Mouse (Mus musculus) urinary bladder, postnatal 10 days (tissue): ENCODE measurements at regions not wholly inside any gene's neighbourhood (a gene's known extent, or its start where the extent isn't known, plus 50 kb on each side); places are given as distances from the start of the nearest gene placed in this dataset.

Experiments
- DNase-seq: peaks from one replicate; pipeline ENCODE4 v3.0.0; 2022; ENCODE audit warnings: low spot score

DNA sequence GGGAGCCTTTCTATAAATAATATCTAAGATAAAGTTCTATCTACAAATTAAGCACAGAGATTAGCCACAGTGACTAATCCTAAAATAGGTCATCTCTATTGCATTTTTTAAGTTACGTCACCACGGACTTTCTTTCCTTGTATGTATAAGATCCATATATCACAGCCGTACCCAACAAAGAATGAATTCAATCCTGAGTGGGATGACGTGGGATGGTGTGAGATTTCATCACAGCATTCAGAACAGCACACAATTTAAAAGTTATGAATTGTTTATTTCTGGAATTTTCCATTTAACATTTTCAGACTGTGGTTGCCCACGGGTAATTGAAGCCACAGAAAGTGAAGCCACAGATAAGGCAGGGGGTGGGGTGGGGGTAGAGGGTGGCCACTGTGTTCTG, 129.0 kb upstream of the Dynlrb2 start:
- no peak for DNase-seq

DNA sequence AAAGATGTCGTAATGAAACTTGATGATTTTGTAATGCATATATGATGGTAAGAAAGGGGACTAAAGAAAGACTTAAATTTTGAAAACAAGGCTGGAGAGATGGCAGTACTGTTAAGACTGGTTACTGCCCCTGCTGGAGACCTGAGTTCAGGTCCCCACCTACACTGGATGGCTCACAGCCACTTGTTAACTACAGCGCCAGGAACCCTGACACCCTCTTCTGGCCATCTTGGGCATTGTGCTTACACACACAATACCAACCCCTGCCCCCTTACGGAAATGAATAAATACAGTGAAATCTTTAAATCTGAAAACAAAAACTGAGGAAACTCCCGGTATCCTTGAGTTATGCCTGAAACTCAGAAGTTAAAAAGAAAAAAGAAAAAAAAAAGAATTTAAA, 131.7 kb upstream of the Dynlrb2 start:
- DNase-seq: no peak

DNA sequence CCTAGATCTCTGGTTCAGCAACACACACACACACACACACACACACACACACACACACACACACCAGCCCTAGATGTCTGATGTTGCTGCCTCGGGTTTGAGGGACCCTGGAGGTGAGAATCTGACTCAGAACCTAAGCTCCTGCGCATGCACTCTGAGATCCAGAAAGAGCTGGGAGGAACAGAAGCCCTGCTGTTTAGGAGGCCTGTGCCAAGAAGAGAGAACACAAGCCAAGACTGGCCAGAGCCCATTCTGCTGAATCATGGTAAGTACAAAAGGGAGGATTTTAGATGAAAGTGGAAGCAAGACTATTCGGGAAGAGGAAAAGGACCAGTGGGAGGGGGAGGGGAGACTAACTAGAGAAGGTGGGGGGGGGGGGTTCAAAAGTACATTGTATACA, 132.2 kb upstream of the Dynlrb2 start:
- DNase-seq: no peak

DNA sequence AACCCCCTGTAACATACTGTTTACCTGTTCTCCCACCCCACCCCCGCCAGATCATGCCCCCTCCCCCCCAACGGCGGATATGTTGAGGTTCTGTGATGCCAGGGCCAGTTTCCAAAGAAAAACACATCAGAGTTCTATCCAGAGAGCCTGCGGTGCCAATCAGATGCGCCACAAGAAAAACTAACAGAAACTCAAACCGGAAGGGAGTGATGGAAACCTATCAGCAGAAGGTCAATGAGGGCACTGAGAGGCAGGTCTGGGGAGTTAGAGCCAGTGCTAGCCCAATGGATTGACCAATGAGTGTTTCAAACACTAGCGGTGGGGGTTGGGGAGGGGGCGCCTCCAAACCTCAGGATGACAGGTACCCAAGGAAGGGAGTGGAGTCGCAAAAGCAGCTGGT, 132.7 kb upstream of the Dynlrb2 start:
- DNase-seq: no peak

DNA sequence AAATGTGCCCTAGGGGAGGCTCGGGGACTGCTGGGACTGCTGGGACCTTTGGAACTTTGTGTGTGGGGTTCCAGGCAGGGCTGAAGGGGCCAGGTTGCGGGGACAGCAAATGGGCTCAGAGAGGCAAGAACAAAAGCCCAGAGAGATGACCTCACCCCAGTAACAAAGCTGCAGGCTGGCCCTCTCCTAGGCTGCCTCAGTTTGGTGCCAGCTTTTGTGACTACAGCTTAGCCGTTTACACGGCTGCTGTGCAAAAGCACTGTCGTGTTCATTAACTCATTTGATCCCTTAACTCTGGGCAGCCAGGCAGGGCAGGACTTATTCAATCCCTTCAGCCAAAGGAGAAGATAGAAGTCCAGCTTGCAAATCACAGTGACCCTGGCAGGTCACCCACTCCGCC, 137.3 kb upstream of the Dynlrb2 start:
- DNase-seq: no peak

DNA sequence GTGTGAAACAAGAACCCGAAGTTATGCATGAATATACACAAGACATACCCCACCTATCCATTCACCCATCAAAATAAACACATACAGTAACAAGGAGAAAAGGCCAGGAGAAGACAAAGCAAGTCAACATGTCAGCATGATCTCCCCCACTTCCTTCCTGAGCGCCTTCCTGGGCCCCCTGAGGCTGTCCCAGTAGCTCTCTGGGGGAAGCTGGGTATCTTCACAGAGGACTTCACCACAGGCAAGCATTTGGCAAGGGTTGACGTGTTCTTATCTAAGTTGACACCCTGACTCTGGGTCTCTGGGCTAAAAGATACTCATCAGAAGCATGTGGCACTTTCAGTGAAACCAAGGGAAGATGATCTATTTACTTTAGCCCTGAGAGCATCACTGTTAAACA, 138.1 kb upstream of the Dynlrb2 start:
- DNase-seq: no peak

DNA sequence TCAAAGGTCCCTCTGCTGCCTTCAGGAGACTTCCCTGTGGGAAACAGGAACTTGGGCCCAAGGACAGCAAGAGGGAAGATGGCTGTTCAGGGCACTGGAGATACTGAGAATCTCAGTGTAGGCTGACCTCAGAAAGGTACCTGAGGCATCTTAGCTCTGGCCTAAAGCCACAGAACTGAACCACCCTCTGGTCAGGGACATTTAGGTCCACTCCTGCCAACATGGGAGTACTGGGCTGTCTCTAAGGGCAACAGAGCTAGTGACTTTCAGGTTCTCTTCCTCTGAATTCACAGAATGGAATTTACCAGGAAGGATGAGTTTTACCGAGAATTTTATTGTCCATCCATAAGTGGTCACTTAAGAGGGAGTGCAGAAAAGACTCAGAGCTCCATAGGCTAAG, 140.0 kb upstream of the Dynlrb2 start:
- no peak for DNase-seq

DNA sequence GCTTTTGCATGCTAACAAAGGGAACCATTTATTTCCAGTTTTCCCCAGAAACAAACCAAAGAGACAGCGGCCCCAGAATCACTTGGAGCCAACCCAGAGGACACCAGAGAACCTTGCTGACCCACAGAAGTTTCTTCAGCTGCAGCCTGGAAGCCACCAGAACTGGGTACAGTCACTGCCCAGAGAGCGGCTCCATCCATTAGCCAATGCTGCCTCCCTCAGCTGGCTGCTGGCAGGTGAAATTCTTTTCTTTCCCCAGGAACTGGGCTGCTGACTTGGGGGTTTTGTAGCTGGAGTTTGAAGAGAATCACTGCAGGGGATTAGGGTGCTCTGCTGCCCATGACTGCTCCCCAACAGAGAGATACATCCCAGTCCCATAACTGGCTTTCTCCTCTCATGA, 140.6 kb upstream of the Dynlrb2 start:
- DNase-seq: no peak

DNA sequence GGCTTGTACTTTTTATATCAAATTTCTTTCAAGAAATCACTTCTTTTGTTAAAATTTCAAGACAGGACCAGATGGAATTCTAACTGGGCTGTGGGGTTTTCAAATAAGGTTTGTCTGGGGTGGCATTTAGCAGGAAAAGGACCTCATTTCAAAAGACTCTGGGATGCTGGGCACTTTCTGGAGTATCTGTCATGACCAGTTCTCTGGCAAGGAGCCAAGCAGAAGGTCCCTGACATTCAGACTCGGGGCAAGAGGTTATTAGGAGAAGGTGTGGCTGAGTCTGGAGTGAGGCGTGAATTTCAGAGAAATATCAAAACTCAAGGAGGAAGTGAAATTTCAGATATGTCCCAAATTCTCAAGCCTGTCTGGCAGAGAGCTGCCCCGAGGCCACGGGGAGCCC, 142.4 kb upstream of the Dynlrb2 start:
- no peak for DNase-seq

DNA sequence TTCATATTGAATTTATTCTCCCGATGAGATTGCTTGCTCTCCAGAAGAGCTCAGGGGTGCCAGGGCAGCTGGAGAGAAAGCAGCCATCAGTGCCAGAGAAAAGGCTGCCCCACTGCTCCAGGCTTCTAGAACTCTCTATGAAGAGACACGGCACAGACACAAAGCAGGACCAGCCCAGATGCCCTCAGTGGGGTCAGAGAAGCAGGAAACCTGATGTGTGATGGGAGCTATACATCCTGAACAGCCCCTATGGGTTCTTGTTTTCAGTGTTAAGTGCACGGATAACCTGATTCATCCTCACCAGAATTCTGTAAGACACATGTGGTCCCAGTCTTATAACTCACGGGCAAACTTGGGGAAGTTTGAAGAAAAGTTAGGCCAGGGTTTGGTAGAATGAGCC, 145.0 kb upstream of the Dynlrb2 start:
- no peak for DNase-seq

DNA sequence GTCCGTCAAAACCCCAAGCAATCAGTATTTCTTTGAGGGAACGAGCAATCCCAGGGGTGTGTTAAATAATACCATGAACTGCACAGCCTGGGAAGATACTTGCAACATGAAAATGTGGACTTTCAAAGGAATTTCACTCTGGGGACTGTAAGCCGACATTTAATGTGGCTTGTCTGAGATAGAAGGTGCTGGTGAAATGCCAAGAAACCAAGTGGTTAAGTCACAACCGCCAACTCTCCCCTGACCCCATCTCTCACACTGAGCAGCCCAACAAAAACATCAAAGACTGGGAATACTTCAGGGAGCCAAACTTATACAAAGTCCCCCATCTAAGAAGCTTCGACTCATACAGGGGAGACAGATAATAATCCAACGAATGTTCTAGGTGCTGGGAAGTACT, 150.0 kb upstream of the Dynlrb2 start:
- no peak for DNase-seq

DNA sequence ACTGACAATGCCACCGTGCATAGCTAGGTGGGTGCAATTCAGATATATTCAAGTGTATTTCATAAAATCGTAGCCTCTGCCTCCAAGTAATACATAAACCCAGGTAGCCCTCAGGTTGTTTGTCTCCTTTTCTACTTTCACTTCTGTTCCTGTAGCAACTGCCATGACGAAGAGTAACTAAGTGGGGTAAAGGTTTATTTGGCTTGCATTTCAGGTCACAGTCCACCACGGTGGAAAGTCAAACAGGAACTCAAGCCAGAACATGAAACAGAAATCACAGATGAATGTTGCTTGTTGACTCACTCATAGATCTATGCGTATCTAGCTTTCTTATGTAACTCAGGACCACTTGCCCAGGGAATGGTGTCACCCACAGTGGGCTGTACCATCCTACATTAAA, 150.9 kb upstream of the Dynlrb2 start:
- no peak for DNase-seq

DNA sequence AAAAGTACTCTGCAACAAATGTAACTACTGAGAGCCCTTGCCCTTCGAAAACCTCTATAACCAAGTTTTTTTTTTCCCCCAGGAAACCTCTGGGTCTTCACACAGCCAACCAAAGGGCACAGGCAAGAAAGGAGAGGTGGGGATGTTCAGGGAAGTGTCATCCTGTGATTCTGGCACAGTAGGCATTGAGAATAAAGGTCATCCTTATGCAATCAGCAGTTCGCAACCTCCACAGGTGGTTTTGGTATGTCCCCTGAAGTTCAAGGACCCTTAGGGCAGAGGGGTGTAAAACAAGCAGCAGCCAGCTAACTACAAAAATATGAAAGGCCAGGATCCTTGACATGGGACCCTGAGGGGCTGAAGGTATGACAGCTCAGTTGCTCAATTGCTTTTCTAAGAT, 152.1 kb upstream of the Dynlrb2 start:
- no peak for DNase-seq

DNA sequence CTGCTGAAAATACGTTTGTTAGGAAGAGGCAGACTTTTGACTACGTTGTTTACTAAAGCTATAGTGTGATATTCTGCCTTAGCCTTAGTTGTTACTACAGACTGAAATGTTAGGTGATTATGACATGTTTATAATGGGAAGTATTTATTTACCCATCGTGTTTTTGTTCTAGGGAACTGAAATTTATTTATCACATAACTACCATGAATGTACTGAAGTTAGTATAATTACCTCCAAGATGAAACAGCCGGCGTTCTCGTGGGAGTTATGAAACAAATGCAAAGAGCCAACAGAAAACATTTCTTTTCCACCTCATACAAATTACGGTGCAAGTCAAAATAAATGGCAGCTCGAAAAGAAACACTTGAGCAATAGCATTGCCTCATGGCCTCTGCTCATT, 155.8 kb upstream of the Dynlrb2 start:
- DNase-seq: no peak

DNA sequence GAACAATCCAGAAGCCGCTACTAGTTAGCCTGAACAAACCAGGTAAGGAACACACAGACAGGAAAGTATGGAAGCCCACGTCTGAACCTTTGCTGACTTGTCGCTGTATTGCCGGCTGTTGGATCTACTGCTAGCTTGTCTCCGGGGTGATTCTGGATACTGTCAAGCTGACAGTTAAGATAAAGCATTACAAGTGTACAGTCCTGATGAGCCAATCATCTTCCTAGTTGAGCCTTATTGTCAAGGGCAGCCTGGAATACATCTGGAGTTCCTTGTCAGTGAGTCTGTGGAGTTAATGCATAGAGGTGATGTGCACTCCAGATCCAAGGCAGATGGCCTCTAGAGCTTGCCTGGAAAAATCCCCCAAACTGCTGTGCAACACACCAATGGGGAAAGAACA, 157.8 kb upstream of the Dynlrb2 start:
- DNase-seq: no peak

DNA sequence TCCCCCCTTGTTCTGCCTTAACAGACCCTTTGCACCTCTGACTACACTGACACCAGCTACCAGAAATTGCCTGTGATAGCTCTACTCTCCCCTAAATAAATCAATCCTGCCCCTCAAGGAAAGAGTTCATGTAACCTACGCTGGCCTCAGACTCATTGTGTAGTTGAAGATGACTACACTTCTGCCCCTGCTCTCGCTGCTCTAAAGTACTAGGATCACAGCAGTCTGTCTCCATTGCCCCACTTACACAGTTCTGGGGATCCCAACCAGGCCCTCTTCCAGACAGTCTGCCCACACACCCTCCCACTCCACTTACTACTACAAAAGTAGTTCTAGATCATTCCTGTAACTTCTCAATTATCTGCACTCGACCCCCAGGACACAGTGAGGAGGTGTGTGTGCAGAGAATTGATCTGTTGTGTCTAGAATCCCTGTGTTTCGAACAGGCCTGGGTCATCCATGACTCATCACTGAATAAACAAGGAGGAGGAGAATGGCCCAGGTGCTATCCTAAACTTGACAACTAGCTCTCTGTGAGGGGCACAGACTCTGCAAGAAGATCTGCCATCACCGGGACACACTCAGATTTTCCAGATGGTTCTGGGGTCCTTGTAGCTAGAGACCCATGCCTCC, 160.1 kb upstream of the Dynlrb2 start:
- no peak for DNase-seq

DNA sequence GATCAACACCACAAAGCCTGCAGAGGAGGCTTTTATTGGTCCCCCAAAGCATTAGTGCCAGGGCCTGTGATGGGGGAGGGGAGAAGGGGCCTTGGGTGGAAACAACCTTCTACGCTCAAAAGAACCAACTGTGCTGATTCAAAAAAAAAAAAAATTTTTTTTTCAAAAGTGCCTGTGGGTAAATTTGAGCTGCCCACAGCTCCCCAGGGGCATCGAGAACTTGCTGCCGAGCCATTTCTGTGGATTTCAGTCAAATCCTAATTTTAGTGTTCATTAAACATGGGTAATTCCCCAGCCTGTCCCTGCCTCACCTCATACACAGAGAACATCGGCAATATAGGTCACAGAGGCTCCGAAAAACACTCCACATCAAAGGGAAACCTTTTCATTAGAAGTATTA, 161.2 kb upstream of the Dynlrb2 start:
- DNase-seq: no peak

DNA sequence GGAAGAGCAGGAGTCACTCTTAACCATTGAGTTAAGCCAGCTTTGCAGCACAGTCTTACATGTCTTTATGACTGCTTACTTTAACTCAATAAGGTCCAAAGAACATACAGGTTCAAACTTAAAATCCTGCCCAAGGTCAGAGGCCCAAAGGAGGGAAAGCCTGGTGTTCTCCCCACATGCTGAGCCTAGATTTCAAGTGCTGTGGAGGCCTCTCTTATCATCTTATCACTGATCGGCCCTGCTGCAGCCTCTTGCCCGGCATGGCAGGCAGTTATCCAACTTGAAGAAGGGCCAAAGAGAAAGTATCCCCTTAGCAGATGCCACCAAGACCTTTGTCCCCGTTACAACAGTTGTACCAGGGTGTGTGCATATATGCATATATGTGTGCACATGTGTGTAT, 170.0 kb upstream of the Dynlrb2 start:
- DNase-seq: no peak

DNA sequence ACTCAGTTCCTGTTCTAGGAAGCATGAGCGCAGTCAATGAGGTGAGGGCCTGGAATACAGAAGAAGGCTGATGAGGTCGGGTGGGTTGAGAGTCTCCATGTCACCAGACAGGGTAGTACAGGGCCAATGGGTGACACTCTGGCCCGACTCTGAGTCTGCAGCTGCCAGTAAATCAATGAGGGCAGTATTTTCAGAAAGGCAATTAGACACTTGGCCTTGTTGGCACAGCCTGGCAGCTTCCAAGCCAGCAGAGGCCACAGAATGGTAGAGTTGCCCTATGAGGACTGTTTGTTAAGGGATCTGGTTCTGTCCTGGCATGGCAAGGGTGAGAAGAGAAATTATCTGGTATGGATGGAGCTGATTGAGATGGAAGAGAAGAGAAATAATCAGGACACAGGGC, 170.7 kb upstream of the Dynlrb2 start:
- no peak for DNase-seq

DNA sequence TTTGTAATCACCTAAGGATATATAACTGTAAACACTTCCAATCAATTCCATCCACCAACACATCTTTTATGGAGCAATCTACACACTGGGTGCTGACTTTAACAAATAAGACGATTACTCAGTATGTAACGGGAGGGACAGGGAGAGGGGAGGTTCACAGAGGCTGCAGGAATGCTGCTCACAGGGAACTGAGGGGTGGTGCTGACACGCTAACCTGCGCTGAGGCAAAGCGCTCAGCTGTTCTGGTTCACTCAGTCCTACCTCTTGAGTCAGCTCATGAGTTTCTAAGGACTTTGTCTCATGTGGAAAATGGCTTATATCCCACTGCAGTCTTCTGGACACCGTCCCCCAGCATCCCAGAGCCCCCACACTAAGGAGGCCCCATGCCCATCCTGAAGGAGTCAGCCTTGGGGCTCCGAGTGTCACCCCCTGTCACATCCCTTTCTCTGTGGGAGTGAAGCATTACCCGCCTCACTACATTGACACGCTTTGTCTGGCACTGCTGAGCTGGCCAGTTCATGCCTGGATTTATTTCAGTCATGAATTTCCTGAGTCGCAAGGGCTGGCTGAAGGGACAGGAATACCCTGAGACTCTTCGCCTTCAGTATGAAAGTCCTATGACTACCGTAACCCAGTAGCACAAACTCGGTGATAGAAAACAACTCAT, 184.6 kb upstream of the Dynlrb2 start:
- no peak for DNase-seq

DNA sequence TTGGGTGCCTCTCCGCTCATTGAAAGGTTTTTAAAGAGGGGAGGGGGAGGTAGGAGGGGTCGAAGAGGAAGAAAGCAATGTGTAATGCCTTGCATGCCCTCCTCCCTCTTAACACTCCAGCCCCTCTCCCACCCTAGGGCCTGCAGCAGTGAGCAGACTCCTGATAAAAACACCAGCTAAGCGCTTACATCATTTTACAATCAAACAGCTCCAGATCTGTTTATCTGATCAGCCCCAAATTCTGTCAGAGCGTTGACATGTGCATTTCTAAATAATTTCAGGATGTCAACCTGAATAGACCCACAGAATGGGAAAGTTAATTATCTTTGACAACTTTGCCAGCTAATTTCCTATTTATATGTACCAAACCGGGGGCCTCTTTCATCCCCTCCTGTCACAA, 189.4 kb upstream of the Dynlrb2 start:
- no peak for DNase-seq

DNA sequence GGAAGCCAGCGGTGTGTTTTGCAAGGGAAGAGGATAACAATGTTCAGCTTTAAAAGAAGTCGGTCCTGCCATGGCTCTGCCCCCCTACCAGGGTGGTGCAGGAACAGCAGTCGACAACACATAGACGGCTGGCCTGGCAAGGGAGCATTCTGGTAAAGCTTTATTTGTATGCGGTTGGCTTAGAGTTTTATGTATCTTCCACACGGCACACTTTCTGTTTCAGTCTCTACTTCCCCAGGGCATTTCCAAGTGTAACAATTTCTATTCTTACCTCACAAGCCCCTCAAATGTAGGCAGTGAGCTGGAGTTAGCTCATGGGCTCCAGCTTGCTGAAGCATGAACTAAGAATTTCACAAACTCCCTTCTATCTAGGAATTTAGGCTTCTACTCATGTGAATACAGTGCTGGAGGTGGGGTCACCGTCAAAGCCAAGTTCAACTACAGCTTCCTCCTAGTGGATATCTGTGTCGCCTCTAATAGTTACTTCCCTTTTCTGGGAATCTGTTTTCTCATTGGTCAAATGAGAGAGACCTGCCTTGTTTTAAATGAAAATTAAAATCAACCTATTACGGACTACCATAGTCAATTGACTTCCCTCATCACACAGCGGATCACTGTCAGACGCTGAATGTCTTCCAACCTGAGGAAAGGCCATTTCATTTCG, 190.2 kb upstream of the Dynlrb2 start:
- no peak for DNase-seq

DNA sequence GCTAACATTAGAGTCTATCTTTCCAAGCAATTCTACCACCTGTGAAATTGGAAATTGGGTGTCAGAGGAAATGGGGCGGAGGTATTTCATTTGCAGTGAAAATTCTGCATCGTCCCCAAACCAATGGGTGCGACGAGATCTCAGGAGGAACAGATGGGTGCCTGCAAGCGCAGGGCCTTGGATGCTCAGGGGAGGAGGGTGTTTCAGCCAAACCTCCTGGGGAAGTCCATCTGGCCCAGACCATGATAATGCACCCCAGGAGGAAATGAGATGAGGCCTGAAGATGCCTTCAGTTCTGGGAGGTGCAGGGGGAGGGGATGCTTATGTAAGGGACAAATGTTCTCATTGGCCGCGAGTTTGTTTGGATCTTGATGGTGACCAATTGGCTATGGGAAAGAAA, 205.9 kb upstream of the Dynlrb2 start:
- DNase-seq: no peak

DNA sequence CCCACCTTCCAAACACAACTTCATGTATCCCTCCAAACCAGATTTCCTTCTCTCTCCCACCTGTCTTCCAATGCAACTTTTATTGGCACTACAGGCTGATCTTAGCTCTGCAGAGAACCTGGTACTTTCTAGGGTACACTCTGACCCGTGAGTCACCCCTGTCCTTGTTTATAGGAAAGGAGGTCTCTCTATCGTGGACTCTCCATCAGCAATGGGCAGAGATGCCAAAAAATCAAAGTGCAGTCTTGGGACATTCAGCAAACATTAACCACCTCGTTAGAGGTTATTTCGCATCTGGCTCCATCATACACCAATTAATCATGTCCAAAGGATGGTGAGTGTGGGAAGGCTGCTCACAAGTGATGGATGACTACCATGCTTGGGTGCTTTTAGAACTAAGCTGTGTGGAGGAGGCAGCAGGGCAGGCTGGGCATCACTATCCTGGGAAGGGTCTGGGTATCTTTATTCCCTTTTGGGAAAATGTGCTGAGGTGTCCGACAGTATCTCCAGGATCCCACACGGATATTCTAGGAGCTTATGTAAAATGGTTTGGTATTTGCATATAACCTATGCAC, 214.0 kb upstream of the Dynlrb2 start:
- no peak for DNase-seq
